Mouse (Mus musculus) heart, postnatal 0 days (tissue): ENCODE measurements around the gene Slc2a9.

Experiments
- CTCF ChIP-seq: IDR thresholded peaks from 2 replicates; pipeline ENCODE4 v1.5.1; 2016; ENCODE audit warnings: antibody characterized with exemption, control low read depth, low read depth
- EP300 ChIP-seq: IDR thresholded peaks from 2 replicates; pipeline ENCODE4 v1.6.1; 2016; ENCODE audit warnings: antibody characterized with exemption, low read depth

DNA sequence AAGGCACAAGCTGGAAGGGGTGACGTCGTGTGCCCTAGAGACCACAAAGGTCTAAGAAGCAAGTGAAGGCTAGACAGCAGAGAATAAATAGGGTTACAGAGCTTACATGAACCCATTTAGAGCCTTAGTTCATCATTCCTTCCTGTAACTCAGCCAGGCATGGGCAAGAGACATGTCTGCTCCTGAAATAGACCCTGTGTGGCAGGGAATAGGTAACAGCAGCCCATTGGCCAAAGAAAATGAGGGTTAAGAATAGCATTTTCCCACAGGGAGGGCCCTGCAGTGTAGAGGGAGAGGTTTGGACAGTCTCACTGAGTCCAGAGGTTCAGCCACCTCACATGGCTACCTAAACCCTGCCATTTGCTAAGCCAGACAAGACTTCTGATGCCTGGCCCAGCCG lies 38.8 kb upstream of the Slc2a9 start:
- TF ChIP-seq EP300 (no peak), CTCF (no peak)
